Mouse (Mus musculus): ENCODE results near the gene 2700049A03Rik.

Gene 2700049A03Rik

DNA sequence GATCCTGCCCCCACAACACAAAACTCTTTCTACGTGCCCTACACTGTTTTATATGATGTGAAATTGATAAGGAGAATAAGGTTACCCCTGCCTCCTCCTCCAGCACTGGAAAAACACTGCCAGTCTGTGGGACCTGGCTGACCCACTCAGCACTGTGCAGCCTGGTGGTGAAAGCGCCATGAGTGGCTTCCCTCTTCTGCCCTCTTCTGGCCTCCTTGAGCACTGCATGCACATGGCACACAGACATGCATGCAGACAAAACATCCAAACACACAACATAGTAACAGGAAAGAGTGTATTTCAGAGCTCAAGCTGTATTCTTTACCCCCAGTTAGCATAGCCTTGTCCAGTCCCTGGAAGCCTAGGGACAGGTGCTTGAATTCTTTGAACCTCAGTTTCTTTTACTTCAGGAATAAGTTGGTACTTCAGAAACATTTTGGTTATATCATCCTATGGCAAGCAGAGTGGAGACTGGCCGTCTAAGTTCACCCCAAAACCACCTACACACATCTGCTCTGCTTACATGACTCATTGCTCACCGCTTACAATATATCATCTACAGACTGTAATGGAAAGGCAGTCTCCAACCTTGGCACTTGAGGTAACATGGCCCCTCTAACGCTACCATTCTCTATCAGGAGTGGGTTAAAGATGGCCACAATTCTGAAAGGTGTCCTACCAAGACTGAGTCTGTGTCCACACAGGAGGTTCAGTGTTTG is 138.0 kb downstream of the 2700049A03Rik start:
- DNase-seq = peak; percentile 25 to 31

- DNase-seq = no peak
Observed at GRCm38 (mm10) chr12:71275906-71276595, 139.4 kb downstream of the 2700049A03Rik start.

- peak; percentile 9 to 19 for DNase-seq
Observed at GRCm38 (mm10) chr12:71279521-71280262, 143.0 kb downstream of the 2700049A03Rik start.

DNA sequence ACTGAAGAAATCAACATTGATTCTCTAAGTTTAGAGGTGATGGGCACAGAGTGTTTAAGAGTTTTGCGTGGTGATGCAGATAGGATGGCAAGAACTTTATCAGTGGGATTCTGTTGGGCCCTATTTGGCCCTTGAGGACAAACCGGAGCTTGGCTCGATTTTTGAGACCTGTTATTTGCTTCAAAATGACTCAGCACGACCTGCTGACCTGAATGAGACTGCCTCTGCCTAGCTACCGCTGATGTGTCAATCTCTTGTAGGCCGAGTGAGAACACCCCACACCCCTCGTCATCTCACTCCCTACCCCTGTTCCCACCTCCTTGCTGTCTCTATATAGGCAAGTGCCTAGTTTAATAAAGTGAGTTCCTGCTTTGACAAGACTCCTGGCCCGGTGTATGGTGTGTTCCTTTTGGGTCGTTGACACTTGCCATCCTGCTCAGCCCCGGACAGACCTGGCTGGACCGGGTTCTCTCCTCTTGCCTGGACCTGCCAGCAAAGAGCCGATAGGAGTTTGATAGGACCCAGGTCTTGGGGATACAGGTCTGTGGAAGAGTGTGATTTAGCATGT is 144.6 kb downstream of the 2700049A03Rik start:
- DNase-seq = no peak

GRCm38 (mm10) chr12:71285399-71285798 is 148.8 kb downstream of the 2700049A03Rik start:
- DNase-seq = no peak

DNA sequence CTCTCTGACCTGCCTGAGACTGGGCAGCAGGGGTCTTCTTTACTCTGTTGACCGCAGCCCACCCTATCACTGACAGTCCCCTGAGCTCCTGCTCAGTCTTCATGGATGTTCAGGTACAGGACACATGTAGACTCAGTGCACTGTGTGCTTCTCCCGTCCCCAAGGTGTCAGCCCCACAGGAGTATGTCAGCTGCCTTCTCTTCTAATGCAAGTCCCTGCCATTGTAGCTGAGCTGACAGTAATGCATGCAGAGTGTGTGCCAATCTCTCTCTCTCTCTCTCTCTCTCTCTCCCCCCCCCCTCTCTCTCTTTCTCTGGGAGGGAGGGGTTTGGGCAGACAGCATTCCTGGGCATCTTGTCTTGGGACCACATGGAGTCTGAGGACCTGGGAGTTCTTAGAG is 153.8 kb downstream of the 2700049A03Rik start:
- DNase-seq = no peak

All from kidney, postnatal 4 days (tissue).